In the genomic region with DNA sequence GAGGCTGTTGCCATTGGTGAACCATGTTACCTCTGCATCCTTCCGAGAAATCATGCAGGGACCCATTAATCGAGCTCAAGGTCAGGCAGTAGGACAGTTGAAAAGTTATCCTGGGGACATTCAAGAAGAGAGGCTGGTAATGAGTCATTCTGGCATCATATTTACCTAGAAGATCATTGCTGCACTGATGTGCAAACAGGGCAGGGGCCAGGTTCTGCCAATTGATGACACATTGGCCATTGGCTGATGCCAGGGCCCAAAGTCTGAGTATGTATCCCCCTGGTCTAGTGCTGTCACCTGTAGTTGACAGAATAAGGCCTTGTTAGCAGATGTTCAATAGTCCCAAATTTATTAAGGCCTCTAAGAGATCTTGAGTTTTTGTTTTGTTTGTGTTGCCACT, we compare ENCODE assay signal across 18 mouse cellular contexts.
"Had no signal": no experiment of that assay in that cellular context is flagged by ENCODE, and none has a peak within 500 bp of the region (broad histone marks: within the 10 kb centered on the region; RNA-seq: fewer than 3 reads in every experiment).

No protein-coding gene starts in this region.

- H3K36me3 ChIP-seq: midbrain, embryonic 10.5 days; midbrain, embryonic 12.5 days; neural tube, embryonic 13.5 days; neural tube, embryonic 15.5 days had no signal

- DNase-seq: lung, embryonic 14.5 days; lung, postnatal 10 days; lung, postnatal 4 days; midbrain, embryonic 14.5 days; retina, postnatal 1 day; right cerebral cortex, adult 18-20 months; right cerebral cortex, postnatal 25 days; right cerebral cortex, postnatal 4 days; spleen, adult 18-20 months; thymus, adult 18-20 months; thymus, postnatal 14 days; thymus, postnatal 36 days had no signal

- ATAC-seq: midbrain, embryonic 16.5 days had no signal

- H3K27ac ChIP-seq: midbrain, embryonic 10.5 days; midbrain, embryonic 12.5 days; neural tube, embryonic 13.5 days; neural tube, embryonic 15.5 days had no signal

- H3K9me3 ChIP-seq: neural tube, embryonic 13.5 days had no signal

- H3K4me2 ChIP-seq: lung, embryonic 14.5 days; midbrain, embryonic 12.5 days; neural tube, embryonic 13.5 days; neural tube, embryonic 15.5 days had no signal

- H3K4me3 ChIP-seq: midbrain, embryonic 10.5 days; midbrain, embryonic 12.5 days; myocyte; neural tube, embryonic 13.5 days; neural tube, embryonic 15.5 days had no signal

- H3K27me3 ChIP-seq: midbrain, embryonic 12.5 days; neural tube, embryonic 13.5 days; neural tube, embryonic 15.5 days had no signal

- H3K9ac ChIP-seq: lung, embryonic 14.5 days; midbrain, embryonic 12.5 days; neural tube, embryonic 13.5 days; neural tube, embryonic 15.5 days had no signal
